Mouse (Mus musculus) heart, adult 18-20 months (tissue): ENCODE results near the gene Tnks2. TPM values are rescaled to one million over a fixed set of nuclear protein-coding genes. Genes with fewer than 3 reads are reported as not detected.

Experiments
- DNase-seq, 2 experiments: peaks; one replicate each; pipeline ENCODE4 v3.0.0; 2021 to 2022; ENCODE audit warnings: mixed read lengths in 1 of 2
- total RNA-seq, 2 experiments: library from RNA; stranded (reverse); gene quantifications; 2 replicates each; pipeline ENCODE4 v1.2.3; 2021

The Tnks2 gene
- total RNA-seq, 2 experiments from 2014 or later = 71.9 to 80.4 TPM

- DNase-seq = no peak
Measured at GRCm38 (mm10) chr19:36822701-36823100, 11.3 kb upstream of the Tnks2 start.

GRCm38 (mm10) chr19:36827650-36828049 lies 6.4 kb upstream of the Tnks2 start:
- DNase-seq = no peak

GRCm38 (mm10) chr19:36828322-36828721 lies 5.7 kb upstream of the Tnks2 start:
- no peak for DNase-seq

- DNase-seq = peak; percentile 69 to 71
Measured at GRCm38 (mm10) chr19:36832951-36833787, 863 bp upstream of the Tnks2 start.

GRCm38 (mm10) chr19:36834532-36835431 lies 750 bp downstream of the Tnks2 start:
- DNase-seq = peak; percentile 43 to 62

GRCm38 (mm10) chr19:36836035-36836434 lies 2.0 kb downstream of the Tnks2 start:
- no peak for DNase-seq

- no peak for DNase-seq
Measured at GRCm38 (mm10) chr19:36840301-36840700, 6.3 kb downstream of the Tnks2 start.

- no peak for DNase-seq
Measured at GRCm38 (mm10) chr19:36843866-36844265, 9.8 kb downstream of the Tnks2 start.

GRCm38 (mm10) chr19:36845924-36846323 lies 11.9 kb downstream of the Tnks2 start:
- no peak for DNase-seq

GRCm38 (mm10) chr19:36853831-36854230 lies 19.8 kb downstream of the Tnks2 start:
- DNase-seq = no peak

- no peak for DNase-seq
Measured at GRCm38 (mm10) chr19:36857851-36858250, 23.8 kb downstream of the Tnks2 start.

GRCm38 (mm10) chr19:36860393-36860792 lies 26.4 kb downstream of the Tnks2 start:
- DNase-seq = no peak

GRCm38 (mm10) chr19:36865905-36866304 lies 31.9 kb downstream of the Tnks2 start:
- no peak for DNase-seq

GRCm38 (mm10) chr19:36867416-36867815 lies 33.4 kb downstream of the Tnks2 start:
- no peak for DNase-seq

- peak in 1 of 2 experiments; percentile 6 for DNase-seq
Measured at GRCm38 (mm10) chr19:36868675-36869074, 34.6 kb downstream of the Tnks2 start.

- no peak for DNase-seq
Measured at GRCm38 (mm10) chr19:36874651-36875050, 40.6 kb downstream of the Tnks2 start.

- DNase-seq = no peak
Measured at GRCm38 (mm10) chr19:36877329-36877728, 43.3 kb downstream of the Tnks2 start.

- DNase-seq = no peak
Measured at GRCm38 (mm10) chr19:36878743-36879495, 44.9 kb downstream of the Tnks2 start.

GRCm38 (mm10) chr19:36883119-36883518 lies 49.1 kb downstream of the Tnks2 start:
- peak in 1 of 2 experiments; percentile 44 for DNase-seq

GRCm38 (mm10) chr19:36886316-36886715 lies 52.3 kb downstream of the Tnks2 start:
- DNase-seq = no peak

- DNase-seq = no peak
Measured at GRCm38 (mm10) chr19:36887706-36888105, 53.7 kb downstream of the Tnks2 start.

- no peak for DNase-seq
Measured at GRCm38 (mm10) chr19:36891746-36892145, 57.7 kb downstream of the Tnks2 start.
